Mouse (Mus musculus): ENCODE measurements around the gene Ppp1r14b. TPM values are rescaled to one million over a fixed set of nuclear protein-coding genes. Genes with fewer than 3 reads are reported as not detected.

The Ppp1r14b gene
- polyA plus RNA-seq (2016; fragmentation: Nextera tagmentation; extraction: Ambion mirVana) = 255 and 291 TPM in 2 replicates

DNA sequence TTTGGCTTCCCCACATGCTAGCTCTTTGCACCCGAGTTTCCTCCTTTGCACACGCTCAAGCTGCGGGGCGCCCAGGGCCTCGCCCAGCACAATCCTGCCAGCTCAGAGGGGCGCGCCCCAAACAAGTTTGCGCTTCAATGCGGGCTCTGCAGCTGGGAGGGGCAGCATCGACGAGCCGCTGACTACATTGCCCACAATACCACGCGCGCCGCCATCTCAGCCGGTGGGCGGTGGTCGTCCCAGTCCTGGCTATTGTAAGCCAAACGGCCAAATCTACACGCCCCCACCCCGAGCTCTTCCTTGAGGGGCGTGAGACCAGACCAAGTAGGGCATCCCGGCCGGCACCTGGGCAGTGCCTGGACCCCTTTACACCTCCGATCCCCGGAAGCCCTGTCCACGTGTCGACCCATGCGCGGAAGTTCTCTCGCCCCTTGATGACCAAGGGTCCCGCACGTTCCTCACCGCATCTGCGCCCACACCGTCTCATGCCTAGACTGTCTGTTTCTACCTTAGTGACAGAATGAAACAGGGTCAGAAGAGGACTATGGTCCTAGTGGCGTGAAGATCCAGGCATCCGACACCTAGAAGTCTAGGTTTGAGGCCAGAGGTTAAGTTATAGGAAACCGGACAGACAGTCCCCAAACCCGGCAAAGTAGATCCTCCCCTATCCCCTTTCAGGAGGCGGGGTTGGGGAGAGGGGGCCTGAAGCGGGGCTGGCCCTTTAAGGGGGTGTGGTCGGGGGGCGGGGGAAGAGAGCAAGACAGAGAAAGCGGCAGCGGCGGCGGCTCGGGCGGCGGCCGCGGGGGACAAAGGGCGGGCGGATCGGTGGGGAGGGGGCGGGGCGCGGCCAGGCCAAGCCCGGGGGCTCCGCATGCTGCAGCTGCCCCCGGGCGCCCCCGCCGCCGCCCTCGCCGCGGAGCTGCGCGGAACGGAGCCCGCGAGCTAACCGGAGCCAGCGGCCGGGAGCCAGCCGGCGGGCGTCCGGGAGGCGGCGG lies at the start of gene Ppp1r14b:
TSS of gene Ppp1r14b (plus strand) at position 758 of the 995 bp plus-strand sequence.
- H3K27me3 ChIP-seq = no peaks in the 10 kb centered on the region
- H3K36me3 ChIP-seq = peaks cover 20% of the 10 kb centered on the region
- peaks cover 54% of the 10 kb centered on the region for H3K4me1 ChIP-seq
- H3K27ac ChIP-seq = peak within 1 kb of the TSS; percentile 90
- ATAC-seq (ENCODE audit: insufficient number of reproducible peaks, insufficient read depth, low FRiP score, low TSS enrichment) = peak; percentile 41
- peak within 1 kb of the TSS; percentile 84 for H3K9ac ChIP-seq
- H3K9me3 ChIP-seq = no peaks in the 10 kb centered on the region
- peak within 1 kb of the TSS; percentile 70 for H3K4me3 ChIP-seq
- under 1% methylated on average over 57 of the region's 84 CpGs for WGBS
- H3K4me2 ChIP-seq (replicated peaks) = peak within 1 kb of the TSS; percentile 94

DNA sequence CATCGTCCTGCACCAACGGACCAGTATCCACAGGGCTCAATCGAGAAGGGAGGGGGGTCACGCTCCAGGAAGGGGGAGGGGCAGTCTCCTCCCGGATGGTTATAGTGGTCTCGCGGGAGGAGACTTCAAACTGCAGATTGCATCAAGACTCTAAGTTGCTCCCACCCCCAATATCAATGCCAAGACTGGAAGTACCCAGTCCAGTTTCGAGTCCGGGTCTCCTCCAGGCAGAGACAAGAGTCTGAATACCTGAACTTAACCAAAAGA lies 49.5 kb upstream of the Ppp1r14b start, which contains the start of gene Catsperz:
TSS of gene Catsperz (minus strand) at position 74 of the 267 bp plus-strand sequence.
- H3K4me1 ChIP-seq = peaks cover 20% of the 10 kb centered on the region

DNA sequence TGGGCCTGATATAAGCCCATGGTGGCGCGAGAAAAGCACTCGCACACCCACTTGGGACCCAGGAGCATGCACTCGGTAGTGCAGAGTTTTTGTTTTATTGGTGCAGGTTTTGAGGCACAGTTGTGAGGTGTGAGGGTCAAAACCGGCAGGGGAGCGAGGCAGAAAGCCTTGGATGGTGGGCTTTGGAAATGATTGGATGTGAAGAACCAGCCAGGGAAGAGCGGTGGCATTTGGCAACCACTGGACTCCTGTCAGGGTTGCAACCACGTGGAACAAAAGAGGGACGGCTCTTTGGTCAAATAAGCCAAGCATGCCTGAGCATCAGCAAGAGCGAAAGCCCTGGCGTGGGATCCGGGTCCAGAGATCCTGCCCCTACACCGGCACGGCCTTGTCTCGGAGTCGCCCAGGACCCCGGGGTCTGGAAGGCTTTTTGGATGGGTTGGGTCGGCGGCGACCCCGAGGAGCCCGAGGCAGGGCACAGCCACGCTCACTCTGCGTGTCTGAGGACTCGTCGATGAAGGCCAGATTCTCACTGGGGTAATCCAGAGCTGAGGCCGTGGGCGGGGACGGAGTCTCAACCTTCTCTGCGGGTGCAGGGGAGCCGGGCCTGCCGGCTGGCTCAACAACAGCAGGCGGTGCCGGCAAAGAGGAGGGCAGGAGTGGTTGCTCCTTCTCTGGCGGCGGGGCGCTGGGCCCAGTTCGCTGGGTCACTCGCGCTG lies 49.0 kb upstream of the Ppp1r14b start:
- Histone ChIP-seq H3K4me3 (peak overlapping the region; percentile 14; the same call in 1 of the 2 replicates), H3K9ac (no peak overlapping the region), H3K4me2 (replicated peaks) (no peak overlapping the region), H3K4me1 (peaks cover 15% of the 10 kb centered on the region), H3K36me3 (no peaks in the 10 kb centered on the region), H3K27me3 (peaks cover 81% of the 10 kb centered on the region), H3K9me3 (no peaks in the 10 kb centered on the region), H3K27ac (no peak overlapping the region)
- 6% methylated on average over 38 of the region's 40 CpGs for WGBS
- no peak for ATAC-seq (ENCODE audit: insufficient number of reproducible peaks, insufficient read depth, low FRiP score, low TSS enrichment)

More for the DNA sequence above, 49.5 kb upstream of the Ppp1r14b start, which contains the start of gene Catsperz:
- peak within 1 kb of the TSS; percentile 26 for H3K4me2 ChIP-seq (replicated peaks)
- no peak within 1 kb of the TSS for H3K27ac ChIP-seq
- H3K9me3 ChIP-seq = no peaks in the 10 kb centered on the region
- ATAC-seq (ENCODE audit: insufficient number of reproducible peaks, insufficient read depth, low FRiP score, low TSS enrichment) = no peak
- H3K36me3 ChIP-seq = no peaks in the 10 kb centered on the region
- H3K4me3 ChIP-seq = peak within 1 kb of the TSS; percentile 15
- no peak within 1 kb of the TSS for H3K9ac ChIP-seq
- WGBS = 4% methylated on average over 9 of the region's 9 CpGs
- peaks cover 76% of the 10 kb centered on the region for H3K27me3 ChIP-seq

DNA sequence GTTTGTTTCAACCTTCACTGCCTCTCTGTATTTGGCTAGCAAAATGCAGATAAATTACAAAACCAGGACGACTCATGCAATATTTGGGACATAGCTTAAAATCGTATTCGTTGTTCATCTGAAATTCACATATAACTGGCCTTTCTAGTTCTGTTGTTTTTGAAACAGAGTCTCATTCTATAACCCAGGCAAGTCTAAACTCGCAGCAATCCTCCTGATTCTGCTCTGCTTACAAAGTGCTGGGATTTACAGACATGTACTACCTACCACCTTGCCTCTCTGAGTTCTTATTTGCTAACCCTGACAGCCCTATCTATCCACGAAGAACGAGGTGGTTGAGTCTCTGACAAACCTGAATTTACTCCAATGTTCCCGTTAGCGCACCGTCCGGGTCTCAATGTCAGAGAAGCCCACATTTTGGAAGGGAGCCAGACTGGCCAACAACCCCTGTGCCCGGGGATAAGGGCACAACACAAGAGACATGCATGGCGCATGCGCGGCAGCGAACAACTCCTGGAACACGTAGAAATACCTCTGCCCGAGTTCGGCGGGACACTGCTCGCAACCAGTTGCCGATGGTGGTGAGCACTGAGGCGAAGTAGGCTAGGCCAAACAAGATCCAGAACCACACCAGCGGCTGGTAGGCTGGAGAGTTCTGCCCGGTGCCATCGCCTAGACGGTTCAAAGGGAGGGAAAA lies 48.1 kb upstream of the Ppp1r14b start:
- no peaks in the 10 kb centered on the region for H3K9me3 ChIP-seq
- ATAC-seq (ENCODE audit: insufficient number of reproducible peaks, insufficient read depth, low FRiP score, low TSS enrichment) = no peak
- H3K27ac ChIP-seq = no peak overlapping the region
- peak overlapping the region; percentile 36 for H3K4me2 ChIP-seq (replicated peaks)
- peaks cover 91% of the 10 kb centered on the region for H3K27me3 ChIP-seq
- 8% methylated on average over 26 of the region's 26 CpGs for WGBS
- H3K4me1 ChIP-seq = peaks cover 13% of the 10 kb centered on the region; the same call in 1 of the 2 replicates
- no peaks in the 10 kb centered on the region for H3K36me3 ChIP-seq
- 0 out of 2 replicates have a peak overlapping the region, but pooled peaks have one; percentile 2 for H3K9ac ChIP-seq
- peak overlapping the region; percentile 22 for H3K4me3 ChIP-seq

DNA sequence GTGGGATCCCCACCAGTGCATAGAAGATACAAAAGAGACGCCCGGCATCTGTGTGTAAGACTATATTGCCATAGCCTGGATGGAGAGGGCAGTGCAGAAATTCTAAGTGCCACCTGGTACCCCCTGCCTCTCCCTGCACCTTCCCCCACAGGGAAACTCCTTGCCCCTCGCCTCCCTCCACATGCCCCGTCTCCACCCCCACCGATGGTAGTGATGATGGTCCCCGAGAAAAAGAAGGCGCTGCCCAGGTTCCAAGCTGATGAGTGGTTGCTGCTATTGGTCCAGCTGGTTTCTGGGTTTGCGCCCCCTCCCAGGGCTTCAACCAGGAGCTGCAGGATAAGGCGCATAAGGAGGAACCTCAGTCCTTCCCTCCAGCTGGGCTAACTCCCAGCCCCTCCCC lies 46.7 kb upstream of the Ppp1r14b start:
- no peak for ATAC-seq (ENCODE audit: insufficient number of reproducible peaks, insufficient read depth, low FRiP score, low TSS enrichment)
- no peak overlapping the region for H3K4me2 ChIP-seq (replicated peaks)
- 7% methylated on average over 9 of the region's 9 CpGs for WGBS
- H3K9ac ChIP-seq = no peak overlapping the region
- peaks cover 96% of the 10 kb centered on the region for H3K27me3 ChIP-seq
- H3K27ac ChIP-seq = no peak overlapping the region
- no peaks in the 10 kb centered on the region for H3K9me3 ChIP-seq
- H3K4me1 ChIP-seq = peaks cover 13% of the 10 kb centered on the region; the same call in 1 of the 2 replicates
- no peak overlapping the region for H3K4me3 ChIP-seq
- H3K36me3 ChIP-seq = no peaks in the 10 kb centered on the region

DNA sequence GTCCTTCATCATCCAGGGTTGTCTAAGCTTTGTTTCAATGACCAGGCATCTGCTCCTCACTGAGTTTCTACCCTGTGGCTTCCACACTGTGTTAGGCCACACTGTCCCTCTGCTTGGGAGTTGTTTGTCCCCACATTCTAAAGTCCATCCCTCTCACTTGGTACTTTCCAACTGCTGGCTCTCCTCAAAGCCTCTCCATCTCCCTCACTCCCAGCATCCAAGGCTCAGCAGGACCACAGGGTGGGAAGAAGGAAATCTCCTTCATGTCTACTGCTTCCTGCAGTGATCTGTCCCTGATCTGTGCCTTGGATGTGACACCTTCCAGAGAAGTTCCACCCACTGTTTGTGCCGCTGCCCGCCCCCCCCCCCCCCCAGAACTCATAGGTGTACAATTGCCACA lies 43.8 kb upstream of the Ppp1r14b start:
- no peak overlapping the region for H3K9ac ChIP-seq
- H3K9me3 ChIP-seq = no peaks in the 10 kb centered on the region
- H3K4me2 ChIP-seq (replicated peaks) = no peak overlapping the region
- H3K4me3 ChIP-seq = no peak overlapping the region
- peaks cover 96% of the 10 kb centered on the region for H3K27me3 ChIP-seq
- WGBS = 0% methylated on average over 2 of the region's 2 CpGs
- no peak for ATAC-seq (ENCODE audit: insufficient number of reproducible peaks, insufficient read depth, low FRiP score, low TSS enrichment)
- peaks cover 11% of the 10 kb centered on the region for H3K4me1 ChIP-seq
- no peaks in the 10 kb centered on the region for H3K36me3 ChIP-seq
- no peak overlapping the region for H3K27ac ChIP-seq

DNA sequence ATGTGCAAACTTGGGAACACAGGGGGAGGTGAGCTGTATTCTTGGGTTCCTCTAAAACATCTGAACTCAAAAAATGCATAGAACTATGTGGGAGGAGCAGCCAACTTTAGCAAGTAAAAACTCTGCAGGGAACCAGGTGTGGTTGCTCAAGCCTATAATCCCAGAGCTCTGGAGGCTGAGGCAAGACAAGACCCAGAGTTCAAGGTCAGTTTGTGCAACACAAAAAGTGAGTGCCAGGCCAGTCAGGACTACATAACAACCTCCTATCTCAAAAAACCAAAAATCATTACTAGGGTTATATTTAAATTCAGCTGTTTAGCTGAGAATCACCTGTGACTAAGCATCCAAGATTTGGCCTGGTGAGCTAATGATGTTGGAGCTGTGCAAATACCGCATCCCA lies 42.8 kb upstream of the Ppp1r14b start:
- Histone ChIP-seq H3K4me2 (replicated peaks) (no peak overlapping the region), H3K36me3 (no peaks in the 10 kb centered on the region), H3K4me1 (peaks cover 8% of the 10 kb centered on the region), H3K4me3 (no peak overlapping the region), H3K27ac (no peak overlapping the region), H3K9me3 (no peaks in the 10 kb centered on the region), H3K9ac (no peak overlapping the region), H3K27me3 (peaks cover 90% of the 10 kb centered on the region)
- WGBS = 38% methylated on average over 1 of the region's 1 CpGs
- no peak for ATAC-seq (ENCODE audit: insufficient number of reproducible peaks, insufficient read depth, low FRiP score, low TSS enrichment)

DNA sequence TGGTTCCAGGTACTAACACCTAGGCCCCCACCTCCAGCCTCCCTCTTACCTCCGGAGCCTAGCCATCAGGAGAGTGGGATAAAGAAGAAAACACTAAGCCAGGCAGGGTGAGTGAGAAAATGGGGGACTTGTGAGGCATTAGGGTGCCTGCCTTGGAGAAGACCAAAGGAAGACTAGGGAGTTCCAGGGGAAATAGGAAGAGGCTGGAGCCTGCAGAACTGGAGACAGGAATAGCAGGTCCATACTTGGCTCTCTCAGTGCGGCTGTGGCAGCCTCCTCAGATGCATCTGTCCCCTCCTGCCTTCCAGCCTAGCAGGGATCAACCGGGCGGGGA lies 41.7 kb upstream of the Ppp1r14b start:
- H3K9me3 ChIP-seq = no peaks in the 10 kb centered on the region
- H3K27me3 ChIP-seq = peaks cover 79% of the 10 kb centered on the region
- peaks cover 8% of the 10 kb centered on the region for H3K4me1 ChIP-seq
- peak overlapping the region; percentile 37 for H3K4me3 ChIP-seq
- no peak overlapping the region; the same call in 1 of the 2 replicates for H3K9ac ChIP-seq
- no peaks in the 10 kb centered on the region for H3K36me3 ChIP-seq
- H3K27ac ChIP-seq = no peak overlapping the region
- no peak for ATAC-seq (ENCODE audit: insufficient number of reproducible peaks, insufficient read depth, low FRiP score, low TSS enrichment)
- WGBS = 12% methylated on average over 4 of the region's 4 CpGs
- peak overlapping the region; percentile 60; the same call in 1 of the 2 replicates for H3K4me2 ChIP-seq (replicated peaks)

DNA sequence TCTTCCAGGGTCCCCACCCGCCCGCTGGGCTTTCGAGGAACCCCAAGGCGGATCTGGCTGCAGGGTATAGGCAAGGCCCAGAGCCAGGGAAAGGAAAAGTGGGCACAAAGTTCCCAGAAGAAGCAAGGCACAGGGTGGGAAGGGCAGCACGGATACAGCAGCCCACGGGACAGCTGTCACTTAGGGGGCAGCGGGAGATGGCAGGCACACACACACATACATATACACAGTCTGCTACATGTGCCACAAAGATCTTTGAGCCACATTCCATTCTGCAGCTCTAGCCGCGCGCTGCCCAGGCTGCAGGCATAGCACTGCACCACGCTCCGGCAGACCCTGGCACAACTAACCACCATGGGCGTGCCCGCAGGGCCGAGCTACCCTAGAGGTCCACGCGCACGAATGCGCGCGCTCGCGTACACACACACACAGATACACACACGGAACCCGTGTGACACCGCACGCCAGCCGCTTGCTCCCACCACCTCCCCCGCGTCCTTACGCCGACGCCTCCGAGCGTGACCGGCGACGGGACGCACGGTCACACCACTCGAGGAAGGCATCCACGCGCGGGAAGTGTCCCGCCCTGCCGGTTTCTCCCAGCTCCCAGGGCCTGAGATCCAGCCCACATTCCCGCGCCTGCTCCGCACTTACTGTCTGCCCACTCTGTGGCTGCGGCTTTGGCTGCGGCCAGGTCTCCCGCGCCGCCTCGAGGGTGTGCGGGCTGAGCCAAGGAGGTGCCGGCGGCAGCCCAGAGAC lies 41.2 kb upstream of the Ppp1r14b start:
- no peaks in the 10 kb centered on the region for H3K9me3 ChIP-seq
- WGBS = 4% methylated on average over 58 of the region's 58 CpGs
- H3K27ac ChIP-seq = no peak overlapping the region
- H3K4me2 ChIP-seq (replicated peaks) = peak overlapping the region; percentile 60
- peak overlapping the region; percentile 2; the same call in 1 of the 2 replicates for H3K9ac ChIP-seq
- no peak for ATAC-seq (ENCODE audit: insufficient number of reproducible peaks, insufficient read depth, low FRiP score, low TSS enrichment)
- H3K4me1 ChIP-seq = peaks cover 8% of the 10 kb centered on the region
- peaks cover 74% of the 10 kb centered on the region for H3K27me3 ChIP-seq
- H3K4me3 ChIP-seq = peak overlapping the region; percentile 37
- H3K36me3 ChIP-seq = no peaks in the 10 kb centered on the region

DNA sequence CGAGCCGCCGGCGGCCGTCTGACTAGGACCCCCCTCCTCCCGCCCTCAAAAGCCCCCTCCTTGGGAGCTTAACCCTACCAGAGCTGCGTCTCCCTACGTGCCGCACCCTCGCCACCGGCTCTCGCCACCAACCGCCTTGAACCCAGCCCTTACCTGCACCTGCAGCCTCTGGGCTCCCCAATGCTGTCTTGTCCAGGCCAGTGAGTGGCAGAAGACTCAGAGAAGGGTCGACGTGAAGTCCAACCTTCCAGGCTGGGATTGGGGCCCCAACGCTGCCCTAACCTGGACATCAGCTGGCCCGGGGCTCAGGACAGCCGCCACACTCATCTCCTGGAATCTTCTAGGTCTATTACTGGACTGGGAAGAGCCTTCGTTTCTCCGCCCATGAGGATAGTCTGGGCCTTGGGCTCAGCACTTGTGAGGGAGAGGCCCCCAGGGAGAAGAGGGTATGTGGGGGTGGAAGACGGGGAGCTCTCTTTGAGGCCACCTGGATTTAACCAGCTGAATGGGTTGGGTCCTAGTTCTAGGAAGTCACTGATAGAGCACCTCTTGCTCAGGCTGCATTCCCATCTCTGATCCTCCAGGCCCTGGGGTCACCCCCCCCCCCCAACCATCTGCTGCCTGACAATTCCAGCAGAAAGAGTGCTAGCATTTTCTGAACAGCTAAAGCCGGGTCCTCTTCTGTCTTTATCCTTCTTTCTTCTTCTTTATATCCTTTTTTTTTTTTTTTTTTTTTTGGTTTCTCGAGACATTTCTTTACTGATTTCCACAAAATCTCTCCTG lies 40.4 kb upstream of the Ppp1r14b start, which contains the start of gene Kcnk4:
TSS of gene Kcnk4 (minus strand) at position 321 of the 783 bp plus-strand sequence.
- no peaks in the 10 kb centered on the region for H3K9me3 ChIP-seq
- H3K4me1 ChIP-seq = peaks cover 8% of the 10 kb centered on the region
- no peak for ATAC-seq (ENCODE audit: insufficient number of reproducible peaks, insufficient read depth, low FRiP score, low TSS enrichment)
- H3K4me3 ChIP-seq = peak within 1 kb of the TSS; percentile 37
- H3K9ac ChIP-seq = peak within 1 kb of the TSS; percentile 2; the same call in 1 of the 2 replicates
- peaks cover 66% of the 10 kb centered on the region for H3K27me3 ChIP-seq
- 11% methylated on average over 23 of the region's 23 CpGs for whole genome bisulfite sequencing
- H3K27ac ChIP-seq = no peak within 1 kb of the TSS
- peak within 1 kb of the TSS; percentile 60 for H3K4me2 ChIP-seq (replicated peaks)
- no peaks in the 10 kb centered on the region for H3K36me3 ChIP-seq

Measured in embryonic facial prominence, embryonic 12.5 days (tissue).